ENCODE assay signal across 31 mouse cellular contexts in genomic region chr11:105485412-105485811, GRCm38 (mm10). TPM values are rescaled to one million over a fixed set of nuclear protein-coding genes. Genes with fewer than 3 reads are reported as not detected.
DNase-seq lines count a peak whose midpoint lies in the region; ATAC-seq and TF ChIP-seq lines count a peak whose summit lies in the region.
"Had no signal": no experiment of that assay in that cellular context is flagged by ENCODE, and none has a peak within 500 bp of the region (broad histone marks: within the 10 kb centered on the region; RNA-seq: fewer than 3 reads in every experiment).

No protein-coding gene starts in this region.

- no peaks in the 10 kb centered on the region; the same call in 1 of the 2 replicates for H3K4me1 ChIP-seq in heart, adult 2 months (ENCODE audit: control insufficient read depth, insufficient read depth, low read length)
- H3K4me1 ChIP-seq in heart, embryonic 11.5 days (ENCODE audit: control insufficient read depth, insufficient read depth, low read length) = no peaks in the 10 kb centered on the region
- peaks cover 5% of the 10 kb centered on the region; the same call in 1 of the 2 replicates for H3K4me1 ChIP-seq in embryonic facial prominence, embryonic 10.5 days
- H3K4me1 ChIP-seq: embryonic facial prominence, embryonic 12.5 days; embryonic facial prominence, embryonic 15.5 days; forebrain, embryonic 15.5 days; heart, embryonic 15.5 days had no signal

- H3K27me3 ChIP-seq in heart, adult 2 months (ENCODE audit: control insufficient read depth, insufficient read depth, low read length) = no peaks in the 10 kb centered on the region; the same call in 1 of the 2 replicates
- no peaks in the 10 kb centered on the region for H3K27me3 ChIP-seq in heart, embryonic 11.5 days (ENCODE audit: control insufficient read depth, insufficient read depth, low read length)
- no peaks in the 10 kb centered on the region for H3K27me3 ChIP-seq in embryonic facial prominence, embryonic 10.5 days (replicated peaks; ENCODE audit: low read depth, poor library complexity, severe bottlenecking)
- H3K27me3 ChIP-seq: embryonic facial prominence, embryonic 12.5 days; embryonic facial prominence, embryonic 15.5 days; forebrain, embryonic 12.5 days; forebrain, embryonic 15.5 days; heart, embryonic 15.5 days; Patski had no signal

- no peaks in the 10 kb centered on the region for H3K79me2 ChIP-seq in heart, adult 2 months (replicated peaks; ENCODE audit: control insufficient read depth, insufficient read depth, low read length)

- peak overlapping the region; percentile 2; the same call in 1 of the 2 replicates for H3K27ac ChIP-seq in heart, adult 2 months
- H3K27ac ChIP-seq in heart, embryonic 11.5 days (ENCODE audit: low read depth, low read length) = no peak overlapping the region
- H3K27ac ChIP-seq in left cerebral cortex, adult 2 months = peak overlapping the region; percentile 51; the same call in 1 of the 2 replicates
- H3K27ac ChIP-seq in embryonic facial prominence, embryonic 10.5 days (replicated peaks) = no peak overlapping the region
- H3K27ac ChIP-seq: embryonic facial prominence, embryonic 12.5 days; embryonic facial prominence, embryonic 15.5 days; forebrain, embryonic 12.5 days; forebrain, embryonic 15.5 days; heart, embryonic 15.5 days; hindbrain, embryonic 14.5 days; hindbrain, postnatal 0 days had no signal

- ATAC-seq in frontal cortex, adult (ENCODE audit: low TSS enrichment) = peak; percentile 62; the same call in 1 of the 2 replicates
- no peak for ATAC-seq in heart, embryonic 11.5 days (replicated peaks; ENCODE audit: insufficient number of reproducible peaks, low FRiP score, low TSS enrichment)
- ATAC-seq: forebrain, embryonic 15.5 days; hindbrain, postnatal 0 days; inflammation-experienced regulatory T-cells, adult 6 months; intestine, embryonic 16.5 days; Patski had no signal

- no peaks in the 10 kb centered on the region for H3K36me3 ChIP-seq in heart, adult 2 months (ENCODE audit: control insufficient read depth, insufficient read depth, low read length)
- no peaks in the 10 kb centered on the region for H3K36me3 ChIP-seq in heart, embryonic 11.5 days (ENCODE audit: control insufficient read depth, insufficient read depth, low read length)
- H3K36me3 ChIP-seq in embryonic facial prominence, embryonic 10.5 days (replicated peaks) = no peaks in the 10 kb centered on the region
- H3K36me3 ChIP-seq: embryonic facial prominence, embryonic 12.5 days; embryonic facial prominence, embryonic 15.5 days; forebrain, embryonic 12.5 days; forebrain, embryonic 15.5 days; G1E; heart, embryonic 15.5 days had no signal

- no peak for TF ChIP-seq EP300 in heart, adult 2 months (IDR thresholded peaks at IDR 0.05; ENCODE audit: insufficient read depth, low read depth, low read length)

- H3K9me3 ChIP-seq in heart, embryonic 11.5 days (replicated peaks; ENCODE audit: control insufficient read depth, low read length) = no peaks in the 10 kb centered on the region
- H3K9me3 ChIP-seq in embryonic facial prominence, embryonic 10.5 days = no peaks in the 10 kb centered on the region
- H3K9me3 ChIP-seq: embryonic facial prominence, embryonic 12.5 days; embryonic facial prominence, embryonic 15.5 days; forebrain, embryonic 12.5 days; forebrain, embryonic 15.5 days; G1E; heart, embryonic 15.5 days had no signal

- intact Hi-C loops in heart, adult 2 months (cut with DNase I) = no loop called here
- intact Hi-C loops in left cerebral cortex, adult 2 months (cut with DNase I) = no loop called here

- no peak for DNase-seq in frontal cortex, postnatal 36 days (ENCODE audit: low spot score in 2 of 2)
- DNase-seq in heart, adult 2 months = no peak
- DNase-seq in left cerebral cortex, adult 2 months (ENCODE audit: extremely low spot score in 1 of 2, low spot score in 2 of 2) = no peak
- no peak for DNase-seq in left cerebral cortex, adult 9 months (ENCODE audit: low spot score in 2 of 2)
- DNase-seq in embryonic facial prominence, embryonic 10.5 days (ENCODE audit: low spot score) = peak; percentile 7
- no peak for DNase-seq in cerebellum, adult 18-20 months
- DNase-seq: adrenal gland, postnatal 10 days; adrenal gland, postnatal 36 days; cerebellum, adult 11 months; cerebellum, adult 8-10 months; cerebellum, postnatal 10 days; gastrocnemius, postnatal 36 days; heart, postnatal 10 days; heart, postnatal 36 days; kidney, adult 8-10 months had no signal

- H3K4me3 ChIP-seq in heart, adult 2 months = no peak overlapping the region
- H3K4me3 ChIP-seq in heart, embryonic 11.5 days (ENCODE audit: low read depth, low read length) = no peak overlapping the region
- no peak overlapping the region for H3K4me3 ChIP-seq in left cerebral cortex, adult 2 months
- no peak overlapping the region for H3K4me3 ChIP-seq in embryonic facial prominence, embryonic 10.5 days
- H3K4me3 ChIP-seq: embryonic facial prominence, embryonic 12.5 days; embryonic facial prominence, embryonic 15.5 days; forebrain, embryonic 12.5 days; forebrain, embryonic 15.5 days; heart, embryonic 15.5 days had no signal

- no peak overlapping the region for H3K4me2 ChIP-seq in heart, embryonic 11.5 days
- H3K4me2 ChIP-seq: embryonic facial prominence, embryonic 12.5 days; embryonic facial prominence, embryonic 15.5 days; forebrain, embryonic 12.5 days; forebrain, embryonic 15.5 days; heart, embryonic 15.5 days; hindbrain, embryonic 14.5 days had no signal

- 40% methylated on average over 6 of the region's 6 CpGs for WGBS in heart, adult 2 months
- WGBS in heart, embryonic 11.5 days (ENCODE audit: insufficient replicate concordance) = 83% methylated on average over 6 of the region's 6 CpGs
- WGBS in embryonic facial prominence, embryonic 10.5 days = 80% methylated on average over 6 of the region's 6 CpGs

- no peak for TF ChIP-seq CTCF in heart, adult 2 months (IDR thresholded peaks at IDR 0.05)
- TF ChIP-seq CTCF in left cerebral cortex, adult 2 months (IDR thresholded peaks at IDR 0.05) = no peak

- H3K9ac ChIP-seq in heart, adult 2 months (ENCODE audit: low read depth, low read length) = no peak overlapping the region
- no peak overlapping the region for H3K9ac ChIP-seq in heart, embryonic 11.5 days (ENCODE audit: low read depth, low read length)
- H3K9ac ChIP-seq: embryonic facial prominence, embryonic 12.5 days; embryonic facial prominence, embryonic 15.5 days; forebrain, embryonic 12.5 days; forebrain, embryonic 15.5 days; heart, embryonic 15.5 days; hindbrain, embryonic 14.5 days had no signal

- no peak for TF ChIP-seq POLR2A in heart, adult 2 months (IDR thresholded peaks at IDR 0.05; ENCODE audit: insufficient read depth, low read depth, low read length)

RNA-seq across cellular contexts. Expression of gene March10, which starts 28.9 kb away (rescaled TPM):
- total RNA-seq in heart, adult 2 months (2021) = not detected
- polyA plus RNA-seq in heart, adult 2 months (2012; rRNA removed) = 0.08 and 0.38 TPM in 2 replicates
- polyA plus RNA-seq in heart, embryonic 11.5 days (2014; fragmentation: Nextera tagmentation; extraction: Ambion mirVana) = 0.19 and 0.30 TPM in 2 replicates
- 1 to 10 TPM; 2.0 to 3.8 TPM for total RNA-seq in left cerebral cortex, adult 2 months (2021)
- polyA plus RNA-seq in embryonic facial prominence, embryonic 10.5 days (2016; fragmentation: Nextera tagmentation; extraction: Ambion mirVana) = 0.06 and 0.16 TPM in 2 replicates
- total RNA-seq: adrenal gland, adult 18-20 months; adrenal gland, postnatal 10 days; adrenal gland, postnatal 36 days; gastrocnemius, adult 8-10 months; gastrocnemius, postnatal 36 days; granulocyte monocyte progenitor cell, adult 5-6 weeks; heart, postnatal 10 days; heart, postnatal 36 days had no signal
- polyA plus RNA-seq: forebrain, embryonic 12.5 days; G1E; heart, embryonic 15.5 days; inflammation-experienced regulatory T-cells, adult 6 months had no signal

Comparison
In these comparisons a context has a peak if more than half of its experiments do, and no peak if none do; other contexts are left out.
1. H3K27ac ChIP-seq: peak in heart, adult 2 months (single experiment) and left cerebral cortex, adult 2 months (single experiment); none in heart, embryonic 11.5 days (single experiment) and embryonic facial prominence, embryonic 10.5 days (single experiment).